Mouse (Mus musculus) limb, embryonic 13.5 days (tissue): ENCODE measurements at regions not wholly inside any gene's neighbourhood (a gene's known extent, or its start where the extent isn't known, plus 50 kb on each side); places are given as distances from the start of the nearest gene placed in this dataset.

ENCODE experiments used
- ATAC-seq: fragments of 200-750 bp; cut with Nextera tagmentation; 2 replicates; pipeline ENCODE4 v1.8.0; 2017; ENCODE audit warnings: low read depth, moderate number of reproducible peaks, moderate TSS enrichment; ENCODE audit not compliant: low FRiP score
- H3K27ac ChIP-seq: fragments of 300-500 bp; sonication (generic); 2 replicates; pipeline ENCODE4 v1.5.1; 2015; ENCODE audit warnings: inconsistent platforms, mild to moderate bottlenecking, moderate library complexity
- H3K27me3 ChIP-seq: fragments of 300-500 bp; sonication (generic); 2 replicates; pipeline ENCODE4 v1.6.1; 2015; ENCODE audit warnings: mild to moderate bottlenecking, inconsistent platforms
- H3K36me3 ChIP-seq: fragments of 300-500 bp; sonication (generic); 2 replicates; pipeline ENCODE4 v1.6.1; 2015; ENCODE audit warnings: inconsistent platforms, mild to moderate bottlenecking, moderate library complexity
- H3K4me1 ChIP-seq: fragments of 300-500 bp; sonication (generic); 2 replicates; pipeline ENCODE4 v1.6.1; 2015; ENCODE audit warnings: inconsistent platforms
- H3K4me2 ChIP-seq: fragments of 300-500 bp; sonication (generic); replicated peaks from 2 replicates; pipeline ENCODE4 v1.6.1; 2015; ENCODE audit warnings: inconsistent platforms, mild to moderate bottlenecking, moderate library complexity
- H3K4me3 ChIP-seq: fragments of 300-500 bp; sonication (generic); 2 replicates; pipeline ENCODE4 v1.5.1; 2015; ENCODE audit warnings: moderate library complexity, mild to moderate bottlenecking, inconsistent platforms
- H3K9ac ChIP-seq: fragments of 300-500 bp; sonication (generic); 2 replicates; pipeline ENCODE4 v1.6.1; 2015; ENCODE audit warnings: mild to moderate bottlenecking, inconsistent platforms
- H3K9me3 ChIP-seq: fragments of 300-500 bp; sonication (generic); 2 replicates; pipeline ENCODE4 v1.6.1; 2016; ENCODE audit warnings: inconsistent platforms
- WGBS: fragments of 180-500 bp; shearing (Covaris S2); methylation state at CpG from one replicate; pipeline ENCODE4 v1.1.7; 2015; 5-methylcytosine and 5-hydroxymethylcytosine counted together

DNA sequence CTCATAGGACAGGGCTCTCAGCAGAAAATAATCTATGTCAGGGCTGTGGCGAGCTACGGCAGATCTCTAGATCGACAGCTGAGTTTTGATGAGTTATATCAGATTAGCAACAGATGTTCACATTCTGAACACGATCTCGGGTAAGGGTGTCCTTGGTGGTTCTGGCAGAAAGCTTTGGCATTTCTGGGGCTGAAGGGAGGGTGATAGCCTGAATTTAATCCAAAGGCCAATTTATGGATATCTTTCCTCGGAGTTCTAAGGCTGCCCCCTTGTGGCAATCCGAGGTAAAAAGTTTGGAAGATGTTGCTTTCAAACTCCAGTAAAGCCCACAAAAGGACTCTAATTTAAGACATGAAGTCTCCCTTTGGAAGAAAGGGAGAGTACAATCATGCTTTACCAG is 101.3 kb upstream of the Luzp2 start:
- Histone ChIP-seq H3K27ac (no peak overlapping the region), H3K36me3 (no peaks in the 10 kb centered on the region), H3K27me3 (no peaks in the 10 kb centered on the region), H3K9me3 (no peaks in the 10 kb centered on the region), H3K4me2 (no peak overlapping the region), H3K9ac (no peak overlapping the region), H3K4me1 (no peaks in the 10 kb centered on the region), H3K4me3 (no peak overlapping the region)
- 36% methylated on average over 7 of the region's 7 CpGs for WGBS
- no peak for ATAC-seq

DNA sequence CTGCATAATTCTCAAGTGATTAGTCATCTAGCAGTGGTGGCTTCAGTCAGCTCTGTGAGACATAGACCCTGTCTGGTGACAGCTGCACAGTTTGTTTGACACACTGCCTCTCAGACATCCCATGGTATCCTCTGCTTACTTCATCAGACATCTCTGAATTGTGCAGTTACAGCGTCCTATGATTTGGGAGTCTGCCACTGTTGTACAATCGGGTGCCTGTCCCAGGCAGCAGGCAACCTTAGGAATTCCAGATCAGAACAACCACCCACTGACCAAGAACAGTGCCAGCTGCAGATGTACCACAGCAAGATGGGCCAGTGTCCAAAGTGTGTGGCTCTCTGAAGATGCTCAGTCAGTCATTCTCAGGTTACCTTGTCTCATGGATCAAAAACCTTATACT is 100.4 kb upstream of the Luzp2 start:
- 89% methylated on average over 2 of the region's 2 CpGs for WGBS

DNA sequence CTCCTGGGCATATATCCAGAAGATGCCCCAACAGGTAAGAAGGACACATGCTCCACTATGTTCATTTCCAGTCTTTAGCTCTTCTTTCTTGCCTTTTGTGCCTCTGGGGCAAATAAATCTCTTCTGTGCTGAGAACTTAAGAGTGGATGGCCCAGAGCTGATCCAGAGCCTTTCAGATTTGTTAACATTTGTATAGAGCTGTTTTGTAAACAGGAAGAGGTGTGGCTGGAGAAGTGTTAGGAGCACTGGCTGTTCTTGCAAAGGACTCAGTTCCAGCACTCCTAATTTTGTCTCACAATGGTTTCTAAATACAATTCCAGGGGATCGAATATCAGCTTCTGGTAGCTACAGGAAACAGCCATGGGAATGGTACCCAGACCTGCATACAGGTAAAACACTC is 68.0 kb upstream of the Luzp2 start:
- 91% methylated on average over 1 of the region's 1 CpGs for WGBS
- H3K27me3 ChIP-seq: no peaks in the 10 kb centered on the region
- H3K4me3 ChIP-seq: no peak overlapping the region
- H3K9ac ChIP-seq: no peak overlapping the region
- no peaks in the 10 kb centered on the region for H3K36me3 ChIP-seq
- H3K4me2 ChIP-seq: no peak overlapping the region
- no peak for ATAC-seq
- H3K9me3 ChIP-seq: no peaks in the 10 kb centered on the region
- H3K4me1 ChIP-seq: no peaks in the 10 kb centered on the region
- no peak overlapping the region for H3K27ac ChIP-seq

More for the DNA sequence above, 100.4 kb upstream of the Luzp2 start:
- H3K9me3 ChIP-seq: no peaks in the 10 kb centered on the region
- H3K27ac ChIP-seq: no peak overlapping the region
- no peak for ATAC-seq
- H3K4me1 ChIP-seq: no peaks in the 10 kb centered on the region
- no peaks in the 10 kb centered on the region for H3K36me3 ChIP-seq
- no peak overlapping the region for H3K4me2 ChIP-seq
- H3K27me3 ChIP-seq: no peaks in the 10 kb centered on the region
- H3K9ac ChIP-seq: no peak overlapping the region
- H3K4me3 ChIP-seq: no peak overlapping the region

DNA sequence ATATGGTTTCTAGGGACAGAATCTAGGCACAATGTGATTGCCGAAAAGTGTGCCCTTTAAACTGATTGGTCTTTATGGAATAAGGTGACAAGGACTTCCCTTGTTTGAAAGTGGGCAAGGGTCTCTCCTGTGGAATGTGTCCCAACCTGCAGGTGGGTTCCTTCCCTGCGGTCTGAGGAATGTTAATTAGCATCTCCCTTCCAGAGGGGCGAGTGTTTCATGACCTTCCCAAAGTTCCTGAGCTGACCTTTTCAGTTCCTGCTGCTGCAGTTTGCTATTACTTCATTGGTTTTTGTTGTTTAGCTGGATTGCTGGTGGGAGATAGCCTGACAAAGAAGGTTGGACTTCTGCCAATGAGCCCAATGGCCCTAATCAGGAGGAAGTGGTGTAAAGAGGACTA is 66.6 kb upstream of the Luzp2 start:
- H3K4me2 ChIP-seq: no peak overlapping the region
- H3K4me1 ChIP-seq: no peaks in the 10 kb centered on the region
- no peaks in the 10 kb centered on the region for H3K27me3 ChIP-seq
- H3K9me3 ChIP-seq: no peaks in the 10 kb centered on the region
- H3K36me3 ChIP-seq: no peaks in the 10 kb centered on the region
- H3K9ac ChIP-seq: no peak overlapping the region
- no peak overlapping the region for H3K27ac ChIP-seq
- 31% methylated on average over 3 of the region's 3 CpGs for WGBS
- no peak for ATAC-seq
- H3K4me3 ChIP-seq: no peak overlapping the region

DNA sequence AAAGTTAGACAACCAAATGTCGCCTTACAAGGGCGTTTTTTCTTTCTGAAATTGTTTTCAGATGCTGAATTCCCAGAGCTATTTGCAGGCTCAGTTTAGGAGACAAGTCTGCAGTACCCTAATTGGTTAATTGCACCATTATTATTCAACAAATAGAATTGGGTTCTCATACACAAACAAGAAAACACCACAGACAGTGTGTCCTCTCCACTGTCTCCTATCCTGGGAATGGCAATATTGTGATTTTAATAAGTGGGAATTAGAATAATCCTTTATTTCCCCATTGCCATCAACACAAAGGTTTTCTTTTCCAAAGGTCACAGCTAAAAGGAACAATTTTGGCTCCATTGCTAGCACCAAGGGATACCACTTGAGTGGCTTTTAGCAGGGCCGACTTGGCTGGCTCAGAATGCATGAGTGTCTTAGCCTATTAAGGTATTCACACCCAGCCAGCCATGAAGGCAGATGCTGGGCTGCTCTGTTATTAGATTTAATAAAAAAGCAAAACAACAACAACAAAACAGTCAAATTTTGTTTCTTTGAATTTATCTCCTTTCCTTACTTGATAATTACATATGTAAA is 53.3 kb upstream of the Luzp2 start:
- H3K27ac ChIP-seq: no peak overlapping the region
- ATAC-seq: no peak
- H3K4me1 ChIP-seq: no peaks in the 10 kb centered on the region
- H3K36me3 ChIP-seq: no peaks in the 10 kb centered on the region
- no peaks in the 10 kb centered on the region for H3K9me3 ChIP-seq
- WGBS: 57% methylated on average over 3 of the region's 3 CpGs
- no peaks in the 10 kb centered on the region for H3K27me3 ChIP-seq
- no peak overlapping the region for H3K4me2 ChIP-seq
- H3K9ac ChIP-seq: no peak overlapping the region
- no peak overlapping the region for H3K4me3 ChIP-seq

DNA sequence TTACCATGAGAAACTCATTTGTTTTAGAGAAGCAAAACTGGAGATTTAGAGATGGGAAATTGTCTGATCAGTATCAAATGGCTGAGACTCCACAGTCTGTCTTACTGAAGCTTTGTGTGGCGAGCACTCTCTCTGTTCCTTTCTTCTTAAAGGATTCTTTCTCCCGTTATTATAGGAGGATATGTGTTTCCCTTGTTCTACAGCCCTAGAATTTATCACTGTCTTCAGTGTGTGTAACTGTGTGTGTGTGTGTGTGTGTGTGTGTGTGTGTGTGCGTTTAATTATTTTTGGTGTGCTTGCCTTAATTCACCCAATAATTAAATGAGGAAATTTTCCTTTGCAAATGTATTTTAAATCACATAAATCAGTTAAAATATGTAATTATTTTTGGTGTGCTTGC is 52.7 kb upstream of the Luzp2 start:
- 81% methylated on average over 3 of the region's 3 CpGs for WGBS
- no peak overlapping the region for H3K4me3 ChIP-seq
- no peak for ATAC-seq
- no peaks in the 10 kb centered on the region for H3K36me3 ChIP-seq
- H3K27me3 ChIP-seq: no peaks in the 10 kb centered on the region
- no peaks in the 10 kb centered on the region for H3K9me3 ChIP-seq
- H3K9ac ChIP-seq: no peak overlapping the region
- H3K4me2 ChIP-seq: no peak overlapping the region
- H3K27ac ChIP-seq: no peak overlapping the region
- no peaks in the 10 kb centered on the region for H3K4me1 ChIP-seq

DNA sequence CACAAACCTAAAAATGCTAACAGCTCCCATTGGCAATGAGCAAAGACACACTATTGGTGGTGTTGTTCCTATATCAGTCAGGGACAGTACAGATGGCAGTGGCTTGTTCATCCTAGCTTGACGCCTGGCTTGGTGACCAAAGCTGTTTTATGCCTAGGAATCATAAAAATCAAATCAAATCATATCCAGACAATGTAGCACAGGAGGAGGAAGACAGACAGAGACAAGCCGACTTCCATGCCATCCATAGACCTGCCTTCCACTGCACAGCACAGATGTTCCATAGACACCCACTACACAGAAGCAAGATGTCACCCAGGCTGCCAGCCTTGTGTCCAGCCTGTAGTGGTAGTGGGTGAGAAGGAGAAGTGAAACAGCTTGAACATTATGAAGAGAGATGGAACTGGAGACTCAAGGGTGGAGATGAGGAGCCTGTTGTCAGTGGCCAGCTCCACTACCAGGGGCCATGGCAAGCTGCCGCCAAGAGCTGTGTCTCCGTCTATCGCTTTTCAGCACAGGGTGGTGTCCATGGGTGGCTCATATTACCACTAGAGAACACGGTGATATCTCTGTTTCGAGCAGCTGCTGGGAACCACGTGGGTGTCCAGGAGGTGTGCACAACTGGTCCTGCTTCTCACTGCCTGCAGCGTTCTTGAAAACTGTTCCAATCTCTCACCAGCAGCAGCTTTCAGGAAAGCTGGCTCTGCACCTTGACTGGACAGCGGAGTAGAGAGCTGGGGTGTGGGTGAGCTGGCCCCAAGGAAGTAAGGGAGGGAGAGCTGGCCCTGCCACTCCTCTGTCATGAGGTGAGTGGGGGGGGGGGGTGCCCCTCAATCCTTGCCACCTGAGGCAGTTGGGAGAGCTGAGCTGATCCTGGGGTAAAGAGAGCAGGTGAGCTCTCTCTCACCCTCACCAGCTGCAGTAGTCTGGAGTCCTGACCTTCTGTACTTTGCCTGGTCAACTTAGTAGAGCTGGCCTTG is 51.5 kb upstream of the Luzp2 start:
- no peaks in the 10 kb centered on the region for H3K9me3 ChIP-seq
- H3K27ac ChIP-seq: no peak overlapping the region
- no peak overlapping the region for H3K4me2 ChIP-seq
- no peaks in the 10 kb centered on the region for H3K27me3 ChIP-seq
- peak; percentile 40; the same call in 1 of the 2 replicates for ATAC-seq
- H3K4me1 ChIP-seq: no peaks in the 10 kb centered on the region
- WGBS: 75% methylated on average over 10 of the region's 10 CpGs
- no peak overlapping the region for H3K9ac ChIP-seq
- no peaks in the 10 kb centered on the region for H3K36me3 ChIP-seq
- no peak overlapping the region for H3K4me3 ChIP-seq
